Mouse (Mus musculus): ENCODE results near the gene Slc22a1.

- TF ChIP-seq ZNF384 (IDR thresholded peaks at IDR 0.05; ENCODE audit: low read depth, low read length) = no peak
- TF ChIP-seq HCFC1 (IDR thresholded peaks at IDR 0.05; ENCODE audit: borderline replicate concordance, insufficient read depth, low read length) = no peak
- TF ChIP-seq MAFK (IDR thresholded peaks at IDR 0.05; ENCODE audit: insufficient read depth, low read depth, low read length) = no peak
- TF ChIP-seq CHD2 (IDR thresholded peaks at IDR 0.05; ENCODE audit: low read depth, low read length) = no peak
Measured at GRCm38 (mm10) chr17:12712191-12712590, 36.6 kb upstream of the Slc22a1 start.
